Mouse (Mus musculus) small intestine, adult 10 weeks (tissue): Measurements from ENCODE around the gene Pde9a. TPM values are rescaled to one million over a fixed set of nuclear protein-coding genes. Genes with fewer than 3 reads are reported as not detected.

Experiments used
- polyA plus RNA-seq: library from polyadenylated mRNA; stranded (reverse); fragments of 350-450 nt; fragmentation: Illumina TruSeq; extraction: RNeasy Lipid Tissue Mini Kit (QIAGEN cat#74804); gene quantifications from one replicate; pipeline ENCODE4 v1.2.3, GENCODE M21; 2014; ENCODE audit warnings: low replicate concordance

The Pde9a gene
- polyA plus RNA-seq: 23.2 TPM

DNA sequence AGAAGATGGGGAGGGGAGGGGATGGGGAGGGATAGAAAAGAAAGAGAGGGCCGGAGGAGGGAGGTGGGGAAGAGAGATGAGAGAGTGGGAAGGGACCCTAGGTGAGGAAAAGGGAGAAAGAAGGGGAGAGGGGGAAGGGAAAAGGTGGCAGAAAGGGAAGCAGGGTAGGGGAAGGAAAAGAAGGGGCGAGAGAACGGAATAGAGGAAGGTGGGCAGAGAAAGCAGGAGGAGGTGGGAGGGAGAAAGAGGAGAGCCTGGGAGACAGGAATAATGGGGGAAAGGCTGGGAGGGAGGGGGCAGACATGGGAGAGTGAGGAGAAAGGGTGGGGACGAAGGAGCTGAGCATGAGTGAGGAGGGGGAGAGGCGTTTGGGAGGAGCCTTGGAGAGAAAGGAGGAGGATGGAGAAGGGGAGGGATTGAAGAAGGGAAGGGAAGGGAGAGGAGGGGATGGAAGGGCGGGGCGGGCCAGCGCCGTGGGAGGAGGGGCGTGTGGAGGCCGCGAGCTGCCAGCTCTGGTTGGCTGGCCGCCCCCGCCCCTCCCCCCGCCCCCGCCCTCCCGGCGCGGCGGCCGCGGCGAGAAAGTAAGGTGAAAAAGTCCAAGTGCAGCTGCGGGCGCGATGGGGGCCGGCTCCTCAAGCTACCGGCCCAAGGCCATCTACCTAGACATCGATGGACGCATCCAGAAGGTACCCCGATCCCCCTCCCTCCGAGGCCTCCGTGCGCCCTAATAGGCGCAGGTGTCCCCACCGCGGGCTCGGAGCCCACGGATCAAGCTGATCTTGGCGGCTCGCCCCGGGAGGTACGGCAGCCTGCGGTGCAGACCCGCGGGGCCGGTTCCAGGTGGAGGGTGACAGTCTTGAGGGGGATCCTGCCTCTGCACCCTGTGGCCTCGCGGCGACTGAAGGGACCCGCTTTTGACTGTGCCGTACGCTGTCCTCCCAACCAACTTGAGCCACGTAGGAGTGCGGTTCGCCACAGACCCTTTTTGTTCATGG is at the start of gene Pde9a:
Gene Pde9a (plus strand): TSS at position 540 of the 995 bp plus-strand sequence.

DNA sequence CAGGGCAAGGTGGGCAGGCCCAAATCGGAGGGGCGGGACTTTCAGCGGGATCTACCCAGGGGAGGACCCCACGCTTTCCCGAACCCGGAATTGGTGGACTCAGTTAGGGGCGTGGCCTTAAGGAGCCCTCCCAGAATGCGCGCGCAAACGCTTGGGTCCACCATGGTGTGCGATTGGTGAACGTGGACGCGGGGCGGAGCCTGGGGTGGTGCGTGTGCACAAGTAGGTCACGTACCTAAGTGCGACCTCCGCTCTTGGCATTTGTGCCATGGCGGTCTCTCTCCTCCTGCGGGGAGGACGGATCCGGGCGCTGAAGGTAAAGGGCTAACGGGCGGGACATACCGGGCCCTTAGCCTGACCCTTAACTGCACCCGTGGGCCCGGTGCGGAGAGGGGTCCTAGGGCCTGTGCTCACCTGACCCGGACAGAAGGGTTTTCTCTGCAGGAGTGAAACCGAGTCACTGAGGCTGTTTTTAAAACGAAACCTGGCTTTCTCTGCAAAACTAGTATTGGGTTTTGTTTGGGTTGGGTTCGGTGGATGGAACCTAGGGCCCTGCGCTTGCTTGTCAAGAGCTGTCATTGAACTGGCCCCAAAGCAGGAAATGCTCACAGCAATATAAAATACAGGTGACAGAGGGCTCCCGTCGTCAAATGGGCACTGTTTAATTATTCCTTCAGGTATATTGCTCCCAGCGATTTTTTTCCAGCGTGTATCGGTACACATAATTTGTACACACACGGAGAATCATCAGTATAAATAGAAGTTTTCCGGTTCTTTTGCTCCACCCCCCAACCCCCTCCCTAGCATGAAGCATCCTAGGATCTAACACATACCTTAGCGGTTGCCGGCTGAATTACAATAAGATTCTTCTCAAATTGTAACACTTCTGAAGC is 134.2 kb downstream of the Pde9a start, which contains the start of the genes Wdr4 and Ndufv3:
Gene Wdr4 (minus strand): TSS at position 35 of the 893 bp plus-strand sequence.
Gene Ndufv3 (plus strand): TSS at position 170 of the 893 bp plus-strand sequence.

Other genes starting within 250 kb of the Pde9a start
- 11.3 TPM for gene Tff2, start 241.9 kb upstream of the Pde9a start, polyA plus RNA-seq
- gene Tff1, start 220.9 kb upstream of the Pde9a start, polyA plus RNA-seq: not detected
- gene Tmprss3, start 187.2 kb upstream of the Pde9a start, polyA plus RNA-seq: not detected
- gene Ubash3a, start 178.3 kb upstream of the Pde9a start, polyA plus RNA-seq: not detected
- not detected for gene Rsph1, start 108.8 kb upstream of the Pde9a start, polyA plus RNA-seq
- 3.2 TPM for gene Slc37a1, start 99.4 kb upstream of the Pde9a start, polyA plus RNA-seq
- 2.3 TPM for gene Wdr4, start 133.8 kb downstream of the Pde9a start, polyA plus RNA-seq
- 8.6 TPM for gene Ndufv3, start 133.9 kb downstream of the Pde9a start, polyA plus RNA-seq
- gene Pknox1, start 178.5 kb downstream of the Pde9a start, polyA plus RNA-seq: 3.5 TPM